ENCODE assay signal across 20 mouse cellular contexts in genomic region chr2:24537324-24537723, GRCm38 (mm10).
A peak's percentile ranks its signal among the peaks of the same experiment; 100 is the strongest.
DNase-seq lines count a peak whose midpoint lies in the region; ATAC-seq lines count a peak whose summit lies in the region.
"Had no signal": no experiment of that assay in that cellular context is flagged by ENCODE, and none has a peak within 500 bp of the region (broad histone marks: within the 10 kb centered on the region; RNA-seq: fewer than 3 reads in every experiment).

No protein-coding gene starts in this region.

- no peak overlapping the region for H3K4me3 ChIP-seq in kidney, embryonic 14.5 days (ENCODE audit: low read length)
- no peak overlapping the region for H3K4me3 ChIP-seq in kidney, embryonic 16.5 days (ENCODE audit: low read length)
- H3K4me3 ChIP-seq in neural tube, embryonic 13.5 days, result no peak overlapping the region
- H3K4me3 ChIP-seq in neural tube, embryonic 15.5 days (replicated peaks), result no peak overlapping the region
- H3K4me3 ChIP-seq: embryonic facial prominence, embryonic 10.5 days; embryonic facial prominence, embryonic 12.5 days; forebrain, embryonic 13.5 days; forebrain, embryonic 15.5 days had no signal

- H3K4me2 ChIP-seq in kidney, embryonic 14.5 days (replicated peaks; ENCODE audit: low read depth, low read length), result no peak overlapping the region
- H3K4me2 ChIP-seq in kidney, embryonic 16.5 days (replicated peaks; ENCODE audit: low read depth, low read length), result no peak overlapping the region
- no peak overlapping the region for H3K4me2 ChIP-seq in neural tube, embryonic 13.5 days
- H3K4me2 ChIP-seq in neural tube, embryonic 15.5 days, result no peak overlapping the region
- H3K4me2 ChIP-seq: embryonic facial prominence, embryonic 12.5 days; forebrain, embryonic 13.5 days; forebrain, embryonic 15.5 days had no signal

- H3K9ac ChIP-seq in kidney, embryonic 14.5 days (ENCODE audit: low read depth, low read length), result no peak overlapping the region
- H3K9ac ChIP-seq in kidney, embryonic 16.5 days (replicated peaks; ENCODE audit: low read length), result no peak overlapping the region
- H3K9ac ChIP-seq in neural tube, embryonic 13.5 days, result no peak overlapping the region
- no peak overlapping the region for H3K9ac ChIP-seq in neural tube, embryonic 15.5 days (replicated peaks)
- H3K9ac ChIP-seq: embryonic facial prominence, embryonic 12.5 days; forebrain, embryonic 13.5 days; forebrain, embryonic 15.5 days had no signal

- H3K27ac ChIP-seq in kidney, embryonic 14.5 days (ENCODE audit: low read depth, low read length), result no peak overlapping the region
- no peak overlapping the region; the same call in 1 of the 2 replicates for H3K27ac ChIP-seq in kidney, embryonic 16.5 days (ENCODE audit: low read length)
- H3K27ac ChIP-seq in neural tube, embryonic 13.5 days (replicated peaks), result peak overlapping the region; percentile 83; the same call in 1 of the 2 replicates
- no peak overlapping the region for H3K27ac ChIP-seq in neural tube, embryonic 15.5 days (replicated peaks)
- H3K27ac ChIP-seq: embryonic facial prominence, embryonic 10.5 days; embryonic facial prominence, embryonic 12.5 days; forebrain, embryonic 13.5 days; forebrain, embryonic 15.5 days had no signal

- peaks cover 15% of the 10 kb centered on the region for H3K4me1 ChIP-seq in kidney, embryonic 14.5 days (ENCODE audit: control insufficient read depth, insufficient read depth, low read length)
- H3K4me1 ChIP-seq in kidney, embryonic 16.5 days (ENCODE audit: insufficient read depth, low read length), result peaks cover 19% of the 10 kb centered on the region
- peaks cover 18% of the 10 kb centered on the region for H3K4me1 ChIP-seq in neural tube, embryonic 13.5 days (replicated peaks)
- peaks cover 18% of the 10 kb centered on the region; the same call in 1 of the 2 replicates for H3K4me1 ChIP-seq in neural tube, embryonic 15.5 days
- H3K4me1 ChIP-seq: embryonic facial prominence, embryonic 10.5 days; embryonic facial prominence, embryonic 12.5 days had no signal

- H3K27me3 ChIP-seq in kidney, embryonic 14.5 days (ENCODE audit: control insufficient read depth, insufficient read depth, low read length), result no peaks in the 10 kb centered on the region
- H3K27me3 ChIP-seq in kidney, embryonic 16.5 days (ENCODE audit: insufficient read depth, low read length), result no peaks in the 10 kb centered on the region
- no peaks in the 10 kb centered on the region for H3K27me3 ChIP-seq in neural tube, embryonic 13.5 days
- no peaks in the 10 kb centered on the region for H3K27me3 ChIP-seq in neural tube, embryonic 15.5 days (replicated peaks)
- H3K27me3 ChIP-seq: embryonic facial prominence, embryonic 12.5 days; forebrain, embryonic 13.5 days; forebrain, embryonic 15.5 days had no signal

- peak; percentile 18; the same call in 1 of the 2 replicates for ATAC-seq in kidney, embryonic 14.5 days (ENCODE audit: low FRiP score, low TSS enrichment)
- 0 out of 2 replicates have a peak, but pooled peaks have one; percentile 12 for ATAC-seq in kidney, embryonic 16.5 days (ENCODE audit: low FRiP score, low TSS enrichment)
- no peak for ATAC-seq in neural tube, embryonic 13.5 days (ENCODE audit: low read depth)
- ATAC-seq in neural tube, embryonic 15.5 days (ENCODE audit: low FRiP score), result no peak
- no peak for ATAC-seq in frontal cortex, adult (ENCODE audit: low TSS enrichment)
- ATAC-seq: activated CD4-positive, CD25-positive, alpha-beta regulatory T cell, adult 4 months; forebrain, embryonic 13.5 days; forebrain, embryonic 15.5 days had no signal

- H3K36me3 ChIP-seq in kidney, embryonic 14.5 days (ENCODE audit: control insufficient read depth, insufficient read depth, low read length), result no peaks in the 10 kb centered on the region
- no peaks in the 10 kb centered on the region for H3K36me3 ChIP-seq in kidney, embryonic 16.5 days (ENCODE audit: insufficient read depth, low read length)
- no peaks in the 10 kb centered on the region for H3K36me3 ChIP-seq in neural tube, embryonic 13.5 days
- no peaks in the 10 kb centered on the region for H3K36me3 ChIP-seq in neural tube, embryonic 15.5 days
- H3K36me3 ChIP-seq: embryonic facial prominence, embryonic 10.5 days; embryonic facial prominence, embryonic 12.5 days; forebrain, embryonic 15.5 days had no signal

- no peaks in the 10 kb centered on the region for H3K9me3 ChIP-seq in kidney, embryonic 14.5 days (ENCODE audit: control insufficient read depth, low read length)
- H3K9me3 ChIP-seq in kidney, embryonic 16.5 days (ENCODE audit: low read length), result no peaks in the 10 kb centered on the region
- no peaks in the 10 kb centered on the region for H3K9me3 ChIP-seq in neural tube, embryonic 13.5 days
- no peaks in the 10 kb centered on the region for H3K9me3 ChIP-seq in neural tube, embryonic 15.5 days (replicated peaks)
- H3K9me3 ChIP-seq: embryonic facial prominence, embryonic 10.5 days; embryonic facial prominence, embryonic 12.5 days; forebrain, embryonic 13.5 days; forebrain, embryonic 15.5 days had no signal

- DNase-seq in kidney, adult 8-10 months, result no peak
- DNase-seq in kidney, postnatal 4 days, result no peak
- DNase-seq: adrenal gland, adult 8-10 months; adrenal gland, postnatal 14 days; adrenal gland, postnatal 36 days; cerebellum, adult 11-12 months; cerebellum, adult 2 months; cerebellum, adult 9-10 months; cerebellum, postnatal 10 days; cerebellum, postnatal 25 days had no signal

Comparison
In these comparisons a context has a peak if more than half of its experiments do, and no peak if none do; other contexts are left out.
1. ATAC-seq: peak in kidney, embryonic 14.5 days (single experiment) and kidney, embryonic 16.5 days (single experiment); none in neural tube, embryonic 13.5 days (single experiment), neural tube, embryonic 15.5 days (single experiment) and frontal cortex, adult (single experiment).